Mouse (Mus musculus): Measurements from ENCODE around the gene Fosb. TPM values are rescaled to one million over a fixed set of nuclear protein-coding genes. Genes with fewer than 3 reads are reported as not detected.

The Fosb gene
- polyA plus RNA-seq, 1 experiment from 2014 or later, result 0.04 TPM

- H3K36me3 ChIP-seq (ENCODE audit: control insufficient read depth, insufficient read depth, low read length), result no peaks in the 10 kb centered on the region
- H3K4me2 ChIP-seq, result no peak overlapping the region
- H3K4me1 ChIP-seq (ENCODE audit: control insufficient read depth, insufficient read depth, low read length), result peaks cover 12% of the 10 kb centered on the region
- peaks cover 3% of the 10 kb centered on the region; the same call in 1 of the 2 replicates for H3K27me3 ChIP-seq (ENCODE audit: control insufficient read depth, insufficient read depth, low read length)
- H3K9me3 ChIP-seq (ENCODE audit: control insufficient read depth, low read length), result no peaks in the 10 kb centered on the region
- no peak overlapping the region for H3K4me3 ChIP-seq (ENCODE audit: low read depth, low read length)
- no peak overlapping the region for H3K27ac ChIP-seq (ENCODE audit: low read depth, low read length)
- no peak for ATAC-seq (ENCODE audit: low FRiP score)
- H3K9ac ChIP-seq (ENCODE audit: low read length), result no peak overlapping the region
- 58% methylated on average over 5 of the region's 5 CpGs for WGBS
- DNase-seq (ENCODE audit: low spot score, missing footprints), result no peak
Observed at GRCm38 (mm10) chr7:19314033-19314432, 4.2 kb upstream of the Fosb start.

- ATAC-seq (ENCODE audit: low FRiP score) (no peak), DNase-seq (ENCODE audit: low spot score, missing footprints) (peak; percentile 80)
- H3K27me3 ChIP-seq (ENCODE audit: control insufficient read depth, insufficient read depth, low read length), result peaks cover 7% of the 10 kb centered on the region
- H3K27ac ChIP-seq (ENCODE audit: low read depth, low read length), result no peak overlapping the region
- H3K4me3 ChIP-seq (ENCODE audit: low read depth, low read length), result no peak overlapping the region
- H3K4me1 ChIP-seq (ENCODE audit: control insufficient read depth, insufficient read depth, low read length), result peaks cover 21% of the 10 kb centered on the region
- 37% methylated on average over 4 of the region's 4 CpGs for WGBS
- no peaks in the 10 kb centered on the region for H3K9me3 ChIP-seq (ENCODE audit: control insufficient read depth, low read length)
- H3K36me3 ChIP-seq (ENCODE audit: control insufficient read depth, insufficient read depth, low read length), result no peaks in the 10 kb centered on the region
- H3K4me2 ChIP-seq, result no peak overlapping the region
- H3K9ac ChIP-seq (ENCODE audit: low read length), result no peak overlapping the region; the same call in 1 of the 2 replicates
Observed at GRCm38 (mm10) chr7:19311991-19312390, 2.1 kb upstream of the Fosb start.

- Histone ChIP-seq H3K4me3 (ENCODE audit: low read depth, low read length) (peak overlapping the region; percentile 61), H3K36me3 (ENCODE audit: control insufficient read depth, insufficient read depth, low read length) (no peaks in the 10 kb centered on the region), H3K4me1 (ENCODE audit: control insufficient read depth, insufficient read depth, low read length) (peaks cover 24% of the 10 kb centered on the region), H3K9me3 (ENCODE audit: control insufficient read depth, low read length) (no peaks in the 10 kb centered on the region), H3K27ac (ENCODE audit: low read depth, low read length) (no peak overlapping the region), H3K4me2 (peak overlapping the region; percentile 73), H3K27me3 (ENCODE audit: control insufficient read depth, insufficient read depth, low read length) (peaks cover 33% of the 10 kb centered on the region), H3K9ac (ENCODE audit: low read length) (peak overlapping the region; percentile 28)
- DNase-seq (ENCODE audit: low spot score, missing footprints) (peak; percentile 91), ATAC-seq (ENCODE audit: low FRiP score) (no peak)
- WGBS, result 1% methylated on average over 48 of the region's 48 CpGs
Observed at GRCm38 (mm10) chr7:19309278-19309883, 470 bp downstream of the Fosb start.

- H3K9ac ChIP-seq (ENCODE audit: low read length), result peak overlapping the region; percentile 49; the same call in 1 of the 2 replicates
- peak overlapping the region; percentile 73 for H3K4me2 ChIP-seq
- peaks cover 25% of the 10 kb centered on the region for H3K4me1 ChIP-seq (ENCODE audit: control insufficient read depth, insufficient read depth, low read length)
- no peaks in the 10 kb centered on the region for H3K36me3 ChIP-seq (ENCODE audit: control insufficient read depth, insufficient read depth, low read length)
- H3K27ac ChIP-seq (ENCODE audit: low read depth, low read length), result no peak overlapping the region; the same call in 1 of the 2 replicates
- ATAC-seq (ENCODE audit: low FRiP score), result peak; percentile 80
- under 1% methylated on average over 58 of the region's 58 CpGs for WGBS
- peak overlapping the region; percentile 61 for H3K4me3 ChIP-seq (ENCODE audit: low read depth, low read length)
- peak; percentile 99 for DNase-seq (ENCODE audit: low spot score, missing footprints)
- H3K27me3 ChIP-seq (ENCODE audit: control insufficient read depth, insufficient read depth, low read length), result peaks cover 40% of the 10 kb centered on the region
- H3K9me3 ChIP-seq (ENCODE audit: control insufficient read depth, low read length), result no peaks in the 10 kb centered on the region
Observed at GRCm38 (mm10) chr7:19308454-19309277, 1.2 kb downstream of the Fosb start.

- no peak overlapping the region; the same call in 1 of the 2 replicates for H3K27ac ChIP-seq (ENCODE audit: low read depth, low read length)
- peaks cover 46% of the 10 kb centered on the region for H3K27me3 ChIP-seq (ENCODE audit: control insufficient read depth, insufficient read depth, low read length)
- H3K4me2 ChIP-seq, result peak overlapping the region; percentile 73
- peak overlapping the region; percentile 61 for H3K4me3 ChIP-seq (ENCODE audit: low read depth, low read length)
- no peaks in the 10 kb centered on the region for H3K36me3 ChIP-seq (ENCODE audit: control insufficient read depth, insufficient read depth, low read length)
- DNase-seq (ENCODE audit: low spot score, missing footprints) (no peak), ATAC-seq (ENCODE audit: low FRiP score) (peak; percentile 53)
- peaks cover 25% of the 10 kb centered on the region for H3K4me1 ChIP-seq (ENCODE audit: control insufficient read depth, insufficient read depth, low read length)
- H3K9ac ChIP-seq (ENCODE audit: low read length), result peak overlapping the region; percentile 28; the same call in 1 of the 2 replicates
- H3K9me3 ChIP-seq (ENCODE audit: control insufficient read depth, low read length), result no peaks in the 10 kb centered on the region
- 3% methylated on average over 17 of the region's 18 CpGs for WGBS
Observed at GRCm38 (mm10) chr7:19307739-19308453, 2.0 kb downstream of the Fosb start.

GRCm38 (mm10) chr7:19306819-19307738, 2.8 kb downstream of the Fosb start:
- Histone ChIP-seq H3K4me3 (ENCODE audit: low read depth, low read length) (no peak overlapping the region), H3K4me1 (ENCODE audit: control insufficient read depth, insufficient read depth, low read length) (peaks cover 26% of the 10 kb centered on the region), H3K9me3 (ENCODE audit: control insufficient read depth, low read length) (no peaks in the 10 kb centered on the region), H3K27me3 (ENCODE audit: control insufficient read depth, insufficient read depth, low read length) (peaks cover 50% of the 10 kb centered on the region), H3K4me2 (no peak overlapping the region), H3K27ac (ENCODE audit: low read depth, low read length) (no peak overlapping the region), H3K36me3 (ENCODE audit: control insufficient read depth, insufficient read depth, low read length) (no peaks in the 10 kb centered on the region), H3K9ac (ENCODE audit: low read length) (no peak overlapping the region)
- ATAC-seq (ENCODE audit: low FRiP score) (no peak), DNase-seq (ENCODE audit: low spot score, missing footprints) (peak; percentile 69)
- 64% methylated on average over 25 of the region's 25 CpGs for WGBS

- Histone ChIP-seq H3K4me1 (ENCODE audit: control insufficient read depth, insufficient read depth, low read length) (peaks cover 30% of the 10 kb centered on the region), H3K4me2 (no peak overlapping the region), H3K36me3 (ENCODE audit: control insufficient read depth, insufficient read depth, low read length) (no peaks in the 10 kb centered on the region), H3K27me3 (ENCODE audit: control insufficient read depth, insufficient read depth, low read length) (peaks cover 56% of the 10 kb centered on the region), H3K9me3 (ENCODE audit: control insufficient read depth, low read length) (no peaks in the 10 kb centered on the region), H3K27ac (ENCODE audit: low read depth, low read length) (no peak overlapping the region), H3K4me3 (ENCODE audit: low read depth, low read length) (no peak overlapping the region), H3K9ac (ENCODE audit: low read length) (no peak overlapping the region)
- DNase-seq (ENCODE audit: low spot score, missing footprints), result peak; percentile 73
- 54% methylated on average over 16 of the region's 16 CpGs for WGBS
- ATAC-seq (ENCODE audit: low FRiP score), result no peak
Observed at GRCm38 (mm10) chr7:19305796-19306765, 3.8 kb downstream of the Fosb start.

Data from midbrain, embryonic 11.5 days (tissue).